Mouse (Mus musculus) effector memory CD4-positive, alpha-beta T cell, adult 7 months (primary cell): ENCODE results near the gene Btnl6. TPM values are rescaled to one million over a fixed set of nuclear protein-coding genes. Genes with fewer than 3 reads are reported as not detected.

Experiments
- polyA plus RNA-seq: library from polyadenylated mRNA; unstranded; fragments of 100-300 nt; shearing (Covaris generic); gene quantifications from one replicate; pipeline ENCODE4 v1.2.1, GENCODE M21; 2017

The Btnl6 gene
- not detected for polyA plus RNA-seq

DNA sequence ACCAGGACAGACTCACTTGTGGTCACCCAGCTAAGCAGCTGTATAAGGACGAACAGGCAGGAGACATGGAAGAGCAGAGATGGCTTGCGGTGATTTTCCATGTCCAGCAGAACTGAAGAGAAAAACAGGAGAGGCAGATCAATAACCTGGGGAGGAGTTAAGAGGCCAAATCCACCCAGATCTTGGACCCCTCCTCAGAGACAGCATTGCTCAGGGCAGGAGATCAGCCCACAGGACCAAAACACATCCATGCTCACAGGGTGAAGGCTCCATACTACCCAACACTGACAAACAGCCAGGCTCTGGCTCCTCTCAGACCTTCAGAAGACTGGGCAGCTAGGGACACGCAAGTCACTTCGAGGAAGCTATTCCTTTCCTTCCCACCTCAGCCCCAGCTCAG is at the start of gene Btnl6:
TSS of gene Btnl6 (minus strand) at position 101 of the 400 bp plus-strand sequence.

DNA sequence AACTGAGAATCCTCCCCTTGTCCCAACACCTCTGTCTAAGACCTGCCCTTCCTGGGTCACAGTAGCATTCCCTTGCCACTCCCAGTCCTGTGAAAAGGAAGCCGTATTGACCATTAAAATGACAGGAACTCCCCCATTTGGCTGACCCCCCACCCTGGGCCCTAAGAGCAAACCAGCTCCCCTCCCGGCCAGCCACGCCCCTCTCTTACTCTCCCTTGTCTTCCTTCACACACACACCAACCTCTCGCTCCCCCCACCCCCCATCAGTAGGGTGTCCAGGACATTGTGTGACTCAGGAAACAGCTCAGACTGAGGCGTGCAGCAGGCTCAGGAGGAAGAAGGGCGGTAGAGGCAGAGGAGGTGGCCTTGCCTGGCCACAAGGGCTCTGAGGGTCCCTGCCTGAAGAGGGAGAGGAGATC is 46.9 kb upstream of the Btnl6 start, which contains the start of gene Notch4:
TSS of gene Notch4 (plus strand) at position 266 of the 419 bp plus-strand sequence.

DNA sequence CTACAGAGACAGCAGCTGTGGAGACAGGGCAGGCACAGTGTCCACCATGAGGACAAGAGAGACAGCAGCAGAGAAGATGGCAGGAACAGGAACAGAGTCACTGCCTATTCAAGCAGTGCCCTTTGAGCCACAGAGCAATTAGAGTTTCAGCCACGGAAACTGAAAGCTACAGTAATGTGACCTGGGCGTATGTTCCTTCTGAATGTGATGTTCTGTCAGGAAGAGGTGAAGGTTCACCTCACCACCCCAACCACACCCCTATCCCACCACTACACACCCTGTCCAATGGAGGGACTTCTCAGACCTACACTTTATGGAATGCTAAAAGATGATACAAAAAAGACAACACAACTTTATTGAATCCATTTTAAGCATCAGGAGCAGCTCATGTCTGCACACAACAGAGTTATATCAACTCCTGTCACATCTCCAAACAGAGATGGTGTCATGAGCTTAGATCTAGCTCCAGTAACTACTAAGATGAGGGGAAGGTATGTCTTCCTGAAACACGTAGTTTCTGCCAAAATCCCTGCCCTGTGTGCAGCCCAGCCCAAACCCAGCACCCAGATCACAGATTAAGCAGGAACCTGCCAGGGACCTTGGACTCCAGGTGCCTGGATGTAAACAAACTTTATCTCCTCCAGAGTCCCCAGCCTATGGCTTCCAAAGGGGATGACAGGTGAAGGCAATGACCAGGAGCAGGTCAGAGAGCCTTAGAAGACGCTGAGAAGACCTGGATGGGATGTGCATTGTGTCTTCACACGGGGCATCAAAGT is 39.7 kb downstream of the Btnl6 start, which contains the start of gene Btnl4:
TSS of gene Btnl4 (minus strand) at position 81 of the 776 bp plus-strand sequence.

Other genes starting within 250 kb of the Btnl6 start
- gene H2-Aa, start 229.5 kb downstream of the Btnl6 start, polyA plus RNA-seq, result 0.44 TPM
- 0.48 TPM for gene H2-Eb1, start 211.5 kb downstream of the Btnl6 start, polyA plus RNA-seq
- not detected for gene H2-Eb2, start 191.7 kb downstream of the Btnl6 start, polyA plus RNA-seq
- 0.15 TPM for gene Btnl2, start 162.5 kb downstream of the Btnl6 start, polyA plus RNA-seq
- gene Btnl1, start 140.2 kb downstream of the Btnl6 start, polyA plus RNA-seq, result not detected
- 1.2 TPM for gene BC051142, start 118.5 kb downstream of the Btnl6 start, polyA plus RNA-seq
- not detected for gene Btnl4, start 40.0 kb downstream of the Btnl6 start, polyA plus RNA-seq
- 1.9 TPM for gene Notch4, start 46.9 kb upstream of the Btnl6 start, polyA plus RNA-seq
- gene Gpsm3, start 72.5 kb upstream of the Btnl6 start, polyA plus RNA-seq, result 194 TPM
- 5.6 TPM for gene Pbx2, start 73.9 kb upstream of the Btnl6 start, polyA plus RNA-seq
- not detected for gene Ager, start 80.5 kb upstream of the Btnl6 start, polyA plus RNA-seq
- gene Rnf5, start 86.3 kb upstream of the Btnl6 start, polyA plus RNA-seq, result 59.0 TPM
- gene Agpat1, start 86.9 kb upstream of the Btnl6 start, polyA plus RNA-seq, result 18.8 TPM
- 3.2 TPM for gene Egfl8, start 98.6 kb upstream of the Btnl6 start, polyA plus RNA-seq
- gene Ppt2, start 111.2 kb upstream of the Btnl6 start, polyA plus RNA-seq, result 28.8 TPM
- gene Prrt1, start 112.2 kb upstream of the Btnl6 start, polyA plus RNA-seq, result 20.9 TPM
- 1.00 TPM for gene Fkbpl, start 127.4 kb upstream of the Btnl6 start, polyA plus RNA-seq
- 55.9 TPM for gene Atf6b, start 129.8 kb upstream of the Btnl6 start, polyA plus RNA-seq
- gene Tnxb, start 153.2 kb upstream of the Btnl6 start, polyA plus RNA-seq, result 0.02 TPM
- not detected for gene C4b, start 226.5 kb upstream of the Btnl6 start, polyA plus RNA-seq